Mouse (Mus musculus) layer of hippocampus, postnatal 25 days (tissue): ENCODE results near the gene Accs. TPM values are rescaled to one million over a fixed set of nuclear protein-coding genes. Genes with fewer than 3 reads are reported as not detected.

ENCODE experiments used
- DNase-seq, 2 experiments: peaks; one replicate each; pipeline ENCODE4 v3.0.0; 2022; ENCODE audit warnings: mixed read lengths in 2 of 2, low spot score in 1 of 2; ENCODE audit errors: extremely low spot score in 1 of 2
- total RNA-seq, 2 experiments: library from RNA; stranded (reverse); gene quantifications; 2 replicates each; pipeline ENCODE4 v1.2.3; 2021

Gene Accs
- 1 to 10 TPM; 2.1 to 3.2 TPM for total RNA-seq

GRCm38 (mm10) chr2:93849505-93850089 lies at the start of gene Accs:
Gene Accs, minus strand, starts transcription at chr2:93849943.
- DNase-seq = peak; percentile 21 to 53

- peak; percentile 28 to 63 for DNase-seq
These were observed 42.0 kb upstream of the Accs start for GRCm38 (mm10) chr2:93891611-93892280.

GRCm38 (mm10) chr2:93890143-93890542 lies 40.4 kb upstream of the Accs start:
- DNase-seq = no peak

GRCm38 (mm10) chr2:93889071-93889470 lies 39.3 kb upstream of the Accs start:
- no peak for DNase-seq

GRCm38 (mm10) chr2:93888366-93888765 lies 38.6 kb upstream of the Accs start:
- DNase-seq = no peak

- no peak for DNase-seq
These were observed 37.5 kb upstream of the Accs start for GRCm38 (mm10) chr2:93887273-93887672.

GRCm38 (mm10) chr2:93886013-93886794 lies 36.5 kb upstream of the Accs start:
- DNase-seq = no peak

GRCm38 (mm10) chr2:93883066-93883465 lies 33.3 kb upstream of the Accs start:
- DNase-seq = no peak

GRCm38 (mm10) chr2:93881640-93882367 lies 32.1 kb upstream of the Accs start:
- no peak for DNase-seq

GRCm38 (mm10) chr2:93880981-93881380 lies 31.2 kb upstream of the Accs start:
- no peak for DNase-seq

- no peak for DNase-seq
These were observed 30.7 kb upstream of the Accs start for GRCm38 (mm10) chr2:93880450-93880849.

- DNase-seq = no peak
These were observed 27.3 kb upstream of the Accs start for GRCm38 (mm10) chr2:93877005-93877404.

- no peak for DNase-seq
These were observed 24.9 kb upstream of the Accs start for GRCm38 (mm10) chr2:93874606-93875005.

- DNase-seq = no peak
These were observed 24.4 kb upstream of the Accs start for GRCm38 (mm10) chr2:93874227-93874514.

GRCm38 (mm10) chr2:93873449-93874226 lies 23.9 kb upstream of the Accs start:
- no peak for DNase-seq

- no peak for DNase-seq
These were observed 22.5 kb upstream of the Accs start for GRCm38 (mm10) chr2:93872257-93872656.

GRCm38 (mm10) chr2:93871411-93871925 lies 21.7 kb upstream of the Accs start:
- DNase-seq = no peak

GRCm38 (mm10) chr2:93870842-93871241 lies 21.1 kb upstream of the Accs start:
- DNase-seq = peak; percentile 57 to 82

- DNase-seq = no peak
These were observed 19.4 kb upstream of the Accs start, which contains the start of gene Accsl for GRCm38 (mm10) chr2:93869107-93869600. Gene Accsl, minus strand, starts transcription at chr2:93869157.

- no peak for DNase-seq
These were observed 18.8 kb upstream of the Accs start for GRCm38 (mm10) chr2:93868566-93868965.
